17 mouse cellular contexts compared by ENCODE assay signal in the genomic region with DNA sequence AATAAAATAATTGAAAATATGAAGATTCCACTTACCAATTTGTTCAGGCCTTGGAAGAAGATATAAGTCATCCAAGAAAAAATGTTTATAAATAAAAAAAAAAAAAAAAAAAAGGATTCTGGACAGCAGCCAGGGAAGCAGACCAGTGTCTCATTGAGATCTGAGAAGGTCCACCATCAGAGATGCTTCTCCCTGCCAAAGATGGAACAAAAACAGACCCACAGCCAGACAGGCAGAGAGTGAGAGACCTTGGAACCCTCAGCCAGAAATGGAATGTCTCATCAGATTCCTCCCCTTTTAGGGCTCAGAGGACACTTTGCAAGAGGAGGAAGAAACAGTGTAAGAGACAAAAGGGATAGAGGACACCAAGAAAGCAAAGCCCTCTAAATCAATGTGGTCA.
"Had no signal": no experiment of that assay in that cellular context is flagged by ENCODE, and none has a peak within 500 bp of the region (broad histone marks: within the 10 kb centered on the region; RNA-seq: fewer than 3 reads in every experiment).

No protein-coding gene starts in this region.

- DNase-seq: liver; liver, embryonic 13.5 days; liver, postnatal 0 days; right cerebral cortex, postnatal 14 days; thymus, adult 2 months; thymus, postnatal 25 days; thymus, postnatal 4 days had no signal

- H3K27me3 ChIP-seq: liver, embryonic 13.5 days; liver, embryonic 15.5 days; megakaryocyte, embryonic 14.5 days; midbrain, embryonic 15.5 days; neural tube, embryonic 12.5 days; stomach, embryonic 15.5 days had no signal

- H3K9ac ChIP-seq: liver, embryonic 13.5 days; liver, embryonic 15.5 days; liver, postnatal 0 days; midbrain, embryonic 13.5 days; midbrain, embryonic 15.5 days; neural tube, embryonic 12.5 days; stomach, embryonic 15.5 days had no signal

- H3K4me1 ChIP-seq: liver, embryonic 13.5 days; liver, embryonic 15.5 days; megakaryocyte, embryonic 14.5 days; midbrain, embryonic 13.5 days; midbrain, embryonic 15.5 days; neural tube, embryonic 12.5 days; stomach, embryonic 15.5 days had no signal

- H3K4me3 ChIP-seq: liver, embryonic 13.5 days; liver, embryonic 15.5 days; megakaryocyte, embryonic 14.5 days; midbrain, embryonic 13.5 days; midbrain, embryonic 15.5 days; neural tube, embryonic 12.5 days; stomach, embryonic 15.5 days had no signal

- ATAC-seq: liver, postnatal 0 days; midbrain, embryonic 13.5 days; midbrain, embryonic 15.5 days had no signal

- H3K9me3 ChIP-seq: liver, embryonic 13.5 days; midbrain, embryonic 13.5 days; midbrain, embryonic 15.5 days; neural tube, embryonic 12.5 days; stomach, embryonic 15.5 days had no signal

- H3K27ac ChIP-seq: liver, embryonic 13.5 days; liver, embryonic 15.5 days; macrophage; midbrain, embryonic 13.5 days; midbrain, embryonic 15.5 days; neural tube, embryonic 12.5 days; stomach, embryonic 15.5 days; stomach, postnatal 0 days had no signal

- H3K4me2 ChIP-seq: liver, embryonic 11.5 days; liver, embryonic 13.5 days; liver, embryonic 15.5 days; midbrain, embryonic 11.5 days; midbrain, embryonic 13.5 days; midbrain, embryonic 15.5 days; neural tube, embryonic 12.5 days; stomach, embryonic 15.5 days had no signal

- H3K36me3 ChIP-seq: liver, embryonic 13.5 days; liver, embryonic 15.5 days; midbrain, embryonic 13.5 days; midbrain, embryonic 15.5 days; neural tube, embryonic 12.5 days; stomach, embryonic 15.5 days had no signal
